Mouse (Mus musculus) layer of hippocampus, postnatal 25 days (tissue): ENCODE measurements around the gene Krt78. TPM values are rescaled to one million over a fixed set of nuclear protein-coding genes. Genes with fewer than 3 reads are reported as not detected.

ENCODE experiments used
- DNase-seq, 2 experiments: peaks; one replicate each; pipeline ENCODE4 v3.0.0; 2022; ENCODE audit warnings: mixed read lengths in 2 of 2, low spot score in 1 of 2; ENCODE audit errors: extremely low spot score in 1 of 2
- total RNA-seq, 2 experiments: library from RNA; stranded (reverse); gene quantifications; 2 replicates each; pipeline ENCODE4 v1.2.3; 2021

The Krt78 gene
- total RNA-seq, 2 experiments from 2014 or later = not detected

DNA sequence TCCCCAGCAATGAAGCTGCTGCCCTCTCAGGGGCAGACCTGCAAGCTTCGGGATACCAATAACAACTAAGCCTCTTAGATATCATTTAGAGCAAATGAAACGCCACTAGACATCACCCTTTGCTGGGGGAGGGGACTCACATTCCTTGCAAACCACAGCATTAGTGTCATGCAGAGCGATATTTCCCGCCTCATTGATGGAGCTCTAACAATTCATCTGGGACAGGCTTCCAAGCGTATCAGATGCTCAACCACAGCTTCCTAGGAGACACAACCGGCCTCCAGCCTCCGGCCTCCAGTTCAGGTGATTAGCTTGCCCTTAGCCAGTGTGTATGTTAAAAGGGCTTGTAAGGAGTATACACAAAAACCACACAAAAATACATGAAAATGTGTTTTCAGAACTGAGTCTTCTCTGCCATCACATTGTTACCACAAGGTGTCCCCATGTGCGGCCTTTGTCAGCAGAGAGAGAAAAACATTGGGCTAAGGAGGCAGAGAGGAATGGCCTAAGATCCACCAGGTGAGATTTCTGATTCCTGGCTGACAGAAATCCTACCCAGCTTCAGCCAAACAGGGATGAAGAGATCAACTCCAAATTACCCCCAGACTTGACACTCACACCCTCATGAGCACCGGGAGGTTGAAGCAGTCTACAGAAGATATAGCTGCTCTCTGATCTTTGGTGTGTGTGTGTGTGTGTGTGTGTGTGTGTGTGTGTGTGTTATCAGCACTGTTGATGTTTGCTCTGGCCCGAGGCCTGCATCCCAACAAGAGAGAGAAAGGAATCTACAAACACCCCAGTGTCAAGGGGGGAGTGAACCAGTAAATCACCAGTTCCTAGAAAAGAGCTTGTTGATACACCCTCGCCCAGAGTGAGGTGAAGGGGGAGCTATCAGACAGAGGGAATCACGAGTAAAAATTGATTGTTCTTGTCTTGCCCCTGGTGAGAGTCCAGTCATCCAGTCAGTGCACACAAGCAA lies 51.6 kb downstream of the Krt78 start:
- no peak for DNase-seq

Other genes with a start within 250 kb of the Krt78 start
- under 1 TPM; 0.33 to 0.52 TPM for gene Krt5, start 241.4 kb downstream of the Krt78 start, total RNA-seq
- gene Krt71, start 211.2 kb downstream of the Krt78 start, total RNA-seq = not detected
- gene Krt72, start 167.8 kb downstream of the Krt78 start, total RNA-seq = not detected
- 1 to 10 TPM; 7.3 to 9.0 TPM for gene Krt73, start 151.9 kb downstream of the Krt78 start, total RNA-seq
- gene Krt2, start 136.1 kb downstream of the Krt78 start, total RNA-seq = 1 to 10 TPM; 5.2 to 5.4 TPM
- 1 to 10 TPM; 3.5 to 4.1 TPM for gene Krt1, start 103.5 kb downstream of the Krt78 start, total RNA-seq
- 10 to 100 TPM in 1 of 2 experiments, 1 to 10 TPM in 1; 9.4 to 11.3 TPM for gene Krt77, start 84.6 kb downstream of the Krt78 start, total RNA-seq
- not detected for gene Krt76, start 61.4 kb downstream of the Krt78 start, total RNA-seq
- not detected for gene Krt4, start 29.6 kb downstream of the Krt78 start, total RNA-seq
- under 1 TPM; 0.28 to 0.32 TPM for gene Krt79, start 14.0 kb downstream of the Krt78 start, total RNA-seq
- gene Krt8, start 50.2 kb upstream of the Krt78 start, total RNA-seq = under 1 TPM in 1 of 2 experiments, not detected in 1; 0.19 TPM
- under 1 TPM; 0.17 to 0.26 TPM for gene Krt18, start 73.9 kb upstream of the Krt78 start, total RNA-seq
- 100 to 1,000 TPM; 182 to 188 TPM for gene Eif4b, start 119.5 kb upstream of the Krt78 start, total RNA-seq
- 10 to 100 TPM; 13.3 to 15.0 TPM for gene Tns2, start 146.1 kb upstream of the Krt78 start, total RNA-seq
- gene Spryd3, start 181.9 kb upstream of the Krt78 start, total RNA-seq = 100 to 1,000 TPM; 149 to 154 TPM
- gene Igfbp6, start 190.1 kb upstream of the Krt78 start, total RNA-seq = 10 to 100 TPM in 1 of 2 experiments, 1 to 10 TPM in 1; 8.0 to 11.1 TPM
- not detected for gene Soat2, start 196.2 kb upstream of the Krt78 start, total RNA-seq
- 10 to 100 TPM; 66.6 to 70.2 TPM for gene Zfp740, start 249.0 kb upstream of the Krt78 start, total RNA-seq